In the genomic region with DNA sequence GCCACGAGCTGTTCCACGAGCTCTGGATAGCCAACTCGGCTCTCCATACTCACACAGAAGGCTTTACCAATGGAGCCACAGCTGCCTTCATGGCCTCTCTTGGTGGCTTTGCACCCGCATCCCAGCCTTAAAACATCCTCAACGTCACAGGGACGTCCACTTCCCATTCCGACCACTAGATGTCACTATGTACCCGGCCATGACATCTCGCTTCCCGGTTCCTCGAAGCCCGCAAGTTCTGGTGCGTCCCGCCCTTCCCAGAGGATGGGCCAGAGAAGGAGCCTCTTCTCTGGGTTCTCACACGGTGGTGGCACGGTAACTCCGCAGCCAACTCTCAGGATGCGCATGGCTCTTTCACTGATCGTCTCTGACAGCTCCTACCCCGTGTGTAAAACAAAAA, we compare ENCODE assay signal across 8 mouse cellular contexts. TPM values are rescaled to one million over a fixed set of nuclear protein-coding genes. Genes with fewer than 3 reads are reported as not detected.
A peak's percentile ranks its signal among the peaks of the same experiment; 100 is the strongest.
DNase-seq lines count a peak whose midpoint lies in the region; ATAC-seq and TF ChIP-seq lines count a peak whose summit lies in the region.

No protein-coding gene starts in this region.

- H3K4me2 ChIP-seq in kidney, postnatal 0 days (ENCODE audit: low read length), result no peak overlapping the region
- 0 out of 2 replicates have a peak overlapping the region, but pooled peaks have one; percentile 29 for H3K4me2 ChIP-seq in neural tube, embryonic 12.5 days (replicated peaks)

- no peaks in the 10 kb centered on the region for H3K79me2 ChIP-seq in liver, adult 2 months (ENCODE audit: control insufficient read depth, insufficient read depth, low read length)

- no peaks in the 10 kb centered on the region for H3K9me3 ChIP-seq in kidney, postnatal 0 days (replicated peaks; ENCODE audit: low read length)
- H3K9me3 ChIP-seq in neural tube, embryonic 12.5 days, result no peaks in the 10 kb centered on the region

- H3K27me3 ChIP-seq in kidney, postnatal 0 days (ENCODE audit: insufficient read depth, low read length), result no peaks in the 10 kb centered on the region
- H3K27me3 ChIP-seq in liver, adult 2 months (ENCODE audit: control insufficient read depth, insufficient read depth, low read length), result no peaks in the 10 kb centered on the region
- H3K27me3 ChIP-seq in neural tube, embryonic 12.5 days (replicated peaks), result peaks cover 10% of the 10 kb centered on the region

- H3K9ac ChIP-seq in kidney, postnatal 0 days (ENCODE audit: low read depth, low read length), result no peak overlapping the region
- H3K9ac ChIP-seq in liver, adult 2 months (ENCODE audit: low read depth, low read length), result no peak overlapping the region
- no peak overlapping the region for H3K9ac ChIP-seq in neural tube, embryonic 12.5 days

- DNase-seq in A20 (ENCODE audit: low read depth, low spot score), result peak; percentile 1
- peak; percentile 65 to 89 for DNase-seq in adrenal gland, adult (ENCODE audit: inconsistent age in 2 of 2, low spot score in 1 of 2)
- peak; percentile 75 for DNase-seq in gastrocnemius, postnatal 10 days
- DNase-seq in kidney, postnatal 0 days (ENCODE audit: low spot score), result peak; percentile 85
- peak; percentile 32 for DNase-seq in liver, adult 2 months (ENCODE audit: extremely low read depth, low read depth, low spot score)
- peak; percentile 22 for DNase-seq in testis, postnatal 14 days (ENCODE audit: low spot score)

- no peaks in the 10 kb centered on the region for H3K36me3 ChIP-seq in kidney, postnatal 0 days (ENCODE audit: insufficient read depth, low read length)
- H3K36me3 ChIP-seq in liver, adult 2 months (ENCODE audit: control insufficient read depth, insufficient read depth, low read length), result no peaks in the 10 kb centered on the region
- no peaks in the 10 kb centered on the region for H3K36me3 ChIP-seq in neural tube, embryonic 12.5 days

- 4% methylated on average over 20 of the region's 20 CpGs for WGBS in kidney, postnatal 0 days
- 4% methylated on average over 20 of the region's 20 CpGs for WGBS in liver, adult 2 months
- WGBS in neural tube, embryonic 12.5 days, result 4% methylated on average over 20 of the region's 20 CpGs

- TF ChIP-seq POLR2A in cortical plate, adult 2 months (IDR thresholded peaks at IDR 0.05; ENCODE audit: extremely low read depth, insufficient read depth, low read length), result no peak
- no peak for TF ChIP-seq POLR2A in liver, adult 2 months (IDR thresholded peaks at IDR 0.05; ENCODE audit: extremely low read depth, insufficient read depth, low read length)

- ATAC-seq in kidney, postnatal 0 days (replicated peaks; ENCODE audit: low FRiP score, low read depth), result 0 out of 2 replicates have a peak, but pooled peaks have one; percentile 25
- 0 out of 2 replicates have a peak, but pooled peaks have one; percentile 37 for ATAC-seq in neural tube, embryonic 12.5 days (ENCODE audit: low FRiP score, low read depth)

- peak; percentile 98 for TF ChIP-seq CTCF in cortical plate, adult 2 months (IDR thresholded peaks at IDR 0.05; ENCODE audit: extremely low read depth, insufficient read depth, low read length)
- peak; percentile 93 for TF ChIP-seq CTCF in kidney, postnatal 0 days (IDR thresholded peaks at IDR 0.05; ENCODE audit: low read depth)
- peak; percentile 93 for TF ChIP-seq CTCF in liver, adult 2 months (IDR thresholded peaks at IDR 0.05; ENCODE audit: low read depth, low read length)

- no peak overlapping the region for H3K27ac ChIP-seq in cortical plate, adult 2 months (ENCODE audit: insufficient read depth, low read length)
- H3K27ac ChIP-seq in kidney, postnatal 0 days, result no peak overlapping the region
- H3K27ac ChIP-seq in liver, adult 2 months (replicated peaks; ENCODE audit: insufficient read depth, low read depth, low read length), result no peak overlapping the region
- H3K27ac ChIP-seq in neural tube, embryonic 12.5 days, result no peak overlapping the region

- H3K4me3 ChIP-seq in cortical plate, adult 2 months (ENCODE audit: insufficient read depth, low read length), result no peak overlapping the region
- no peak overlapping the region for H3K4me3 ChIP-seq in kidney, postnatal 0 days (replicated peaks; ENCODE audit: low read depth, low read length)
- H3K4me3 ChIP-seq in liver, adult 2 months (ENCODE audit: insufficient read depth, low read depth, low read length), result no peak overlapping the region
- H3K4me3 ChIP-seq in neural tube, embryonic 12.5 days, result no peak overlapping the region

- H3K4me1 ChIP-seq in cortical plate, adult 2 months (ENCODE audit: control insufficient read depth, insufficient read depth, low read length), result no peaks in the 10 kb centered on the region
- H3K4me1 ChIP-seq in kidney, postnatal 0 days (replicated peaks; ENCODE audit: insufficient read depth, low read length), result no peaks in the 10 kb centered on the region
- H3K4me1 ChIP-seq in liver, adult 2 months (ENCODE audit: control insufficient read depth, insufficient read depth, low read length), result no peaks in the 10 kb centered on the region
- H3K4me1 ChIP-seq in neural tube, embryonic 12.5 days, result no peaks in the 10 kb centered on the region

RNA-seq across cellular contexts. Expression of gene Aym1, which starts 8.8 kb away (rescaled TPM):
- polyA plus RNA-seq in cortical plate, adult 2 months (2012; rRNA removed), result 0.25 and 0.32 TPM in 2 replicates
- not detected for total RNA-seq in gastrocnemius, postnatal 10 days (2021)
- not detected in 2 replicates for polyA plus RNA-seq in kidney, postnatal 0 days (2015; fragmentation: Nextera tagmentation; extraction: Ambion mirVana)
- total RNA-seq in liver, adult 2 months (2014; rRNA removed), result not detected in 2 replicates
- not detected in 2 replicates for polyA plus RNA-seq in liver, adult 2 months (2012; rRNA removed)
- polyA plus RNA-seq in neural tube, embryonic 12.5 days (2016; fragmentation: Nextera tagmentation; extraction: Ambion mirVana), result not detected in 2 replicates

RNA-seq across cellular contexts. Expression of gene Sgsm1, which starts 55.3 kb away (rescaled TPM):
- 57.3 and 58.1 TPM in 2 replicates for polyA plus RNA-seq in cortical plate, adult 2 months (2012; rRNA removed)
- total RNA-seq in gastrocnemius, postnatal 10 days (2021), result 1 to 10 TPM in 1 of 2 experiments, under 1 TPM in 1; 0.65 to 1.2 TPM
- 3.4 and 3.7 TPM in 2 replicates for polyA plus RNA-seq in kidney, postnatal 0 days (2015; fragmentation: Nextera tagmentation; extraction: Ambion mirVana)
- total RNA-seq in liver, adult 2 months (2014; rRNA removed), result 1.5 and 1.9 TPM in 2 replicates
- 5.0 and 5.1 TPM in 2 replicates for polyA plus RNA-seq in liver, adult 2 months (2012; rRNA removed)
- polyA plus RNA-seq in neural tube, embryonic 12.5 days (2016; fragmentation: Nextera tagmentation; extraction: Ambion mirVana), result 12.8 and 13.9 TPM in 2 replicates

Comparison
In these comparisons a context has a peak if more than half of its experiments do, and no peak if none do; other contexts are left out.
1. DNase-seq: peak in every context shown above with its lines; median percentile 85 in kidney, postnatal 0 days; 77 in adrenal gland, adult; 75 in gastrocnemius, postnatal 10 days; 32 in liver, adult 2 months; 22 in testis, postnatal 14 days; 1 in A20.